Mouse (Mus musculus) liver, postnatal 0 days (tissue): ENCODE results near the gene Prom1.

ENCODE experiments used
- CTCF ChIP-seq: sonication (generic); IDR thresholded peaks from 2 replicates; pipeline ENCODE4 v1.5.1; 2016; ENCODE audit warnings: antibody characterized with exemption, low read depth
- EP300 ChIP-seq: IDR thresholded peaks from 2 replicates; pipeline ENCODE4 v1.6.1; 2016; ENCODE audit warnings: antibody characterized with exemption, low read depth, mild to moderate bottlenecking

DNA sequence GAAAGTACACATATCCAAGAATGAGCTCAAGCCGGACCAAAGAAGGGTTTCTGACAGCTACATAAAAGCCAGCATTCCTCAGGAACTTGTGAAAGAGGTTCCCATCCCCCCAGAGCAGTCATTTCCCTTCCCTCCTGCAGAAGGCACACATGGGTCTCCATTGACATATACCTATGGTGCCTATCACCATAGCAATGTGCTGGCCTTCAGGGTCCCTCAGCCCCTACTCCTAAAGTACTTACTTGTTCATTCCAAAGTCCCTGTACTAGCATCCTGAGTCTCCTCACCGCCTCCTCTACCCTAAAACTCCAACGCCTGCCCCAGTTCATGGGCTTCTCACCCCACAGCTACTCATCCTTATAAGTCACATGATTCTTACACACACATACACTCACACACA is 60.8 kb downstream of the Prom1 start:
- TF ChIP-seq CTCF (no peak), EP300 (no peak)
